Mouse (Mus musculus) limb, embryonic 11.5 days (tissue): Measurements from ENCODE around the gene Wfikkn2. TPM values are rescaled to one million over a fixed set of nuclear protein-coding genes. Genes with fewer than 3 reads are reported as not detected.
A peak's percentile ranks its signal among the peaks of the same experiment; 100 is the strongest.

Experiments used
- ATAC-seq: fragments of 200-750 bp; cut with Nextera tagmentation; 2 replicates; pipeline ENCODE4 v1.8.0; 2017; ENCODE audit warnings: low read depth; ENCODE audit not compliant: insufficient number of reproducible peaks, low FRiP score, low TSS enrichment
- DNase-seq: peaks from one replicate; pipeline ENCODE4 v3.0.0-alpha.2; 2015; ENCODE audit warnings: low spot score
- H3K27ac ChIP-seq: fragments of 300-500 bp; sonication (generic); replicated peaks from 2 replicates; pipeline ENCODE4 v1.5.1; 2014; ENCODE audit warnings: low read depth, mild to moderate bottlenecking, low read length
- H3K27me3 ChIP-seq: fragments of 300-500 bp; sonication (generic); 2 replicates; pipeline ENCODE4 v1.6.1; 2014; ENCODE audit warnings: mild to moderate bottlenecking, low read length, mixed read lengths; ENCODE audit not compliant: control insufficient read depth, insufficient read depth
- H3K36me3 ChIP-seq: fragments of 300-500 bp; sonication (generic); 2 replicates; pipeline ENCODE4 v1.6.1; 2014; ENCODE audit warnings: mild to moderate bottlenecking, low read length, moderate library complexity, mixed read lengths; ENCODE audit not compliant: control insufficient read depth, insufficient read depth
- H3K4me1 ChIP-seq: fragments of 300-500 bp; sonication (generic); 2 replicates; pipeline ENCODE4 v1.6.1; 2014; ENCODE audit warnings: low read length, mixed read lengths; ENCODE audit not compliant: control insufficient read depth, insufficient read depth
- H3K4me2 ChIP-seq: fragments of 300-500 bp; sonication (generic); 2 replicates; pipeline ENCODE4 v1.6.1; 2014; ENCODE audit warnings: low read depth, mild to moderate bottlenecking, moderate library complexity; ENCODE audit not compliant: severe bottlenecking
- H3K4me3 ChIP-seq: fragments of 300-500 bp; sonication (generic); 2 replicates; pipeline ENCODE4 v1.5.1; 2014; ENCODE audit warnings: low read depth, low read length
- H3K9ac ChIP-seq: fragments of 300-500 bp; sonication (generic); 2 replicates; pipeline ENCODE4 v1.6.1; 2014; ENCODE audit warnings: mild to moderate bottlenecking, low read length
- H3K9me3 ChIP-seq: fragments of 300-500 bp; sonication (generic); 2 replicates; pipeline ENCODE4 v1.6.1; 2016; ENCODE audit warnings: low read length; ENCODE audit not compliant: control insufficient read depth
- WGBS: fragments of 180-500 bp; shearing (Covaris S2); extraction: QIAGEN DNeasy Blood & Tissue Kit; methylation state at CpG from one replicate; pipeline ENCODE4 v1.1.7; 2014; 5-methylcytosine and 5-hydroxymethylcytosine counted together
- polyA plus RNA-seq: library from polyadenylated mRNA; unstranded; fragments of >200 nt; fragmentation: Nextera tagmentation; extraction: Ambion mirVana; gene quantifications from 2 replicates; pipeline ENCODE4 v1.2.1, GENCODE M21; 2014

Gene Wfikkn2
- polyA plus RNA-seq, 1 experiment from 2014 or later: 8.0 TPM

GRCm38 (mm10) chr11:94225985-94226384 is 19.8 kb downstream of the Wfikkn2 start:
- Histone ChIP-seq H3K36me3 (no peaks in the 10 kb centered on the region), H3K4me2 (no peak overlapping the region), H3K27me3 (no peaks in the 10 kb centered on the region), H3K9me3 (no peaks in the 10 kb centered on the region), H3K27ac (no peak overlapping the region), H3K4me1 (no peaks in the 10 kb centered on the region), H3K9ac (no peak overlapping the region), H3K4me3 (no peak overlapping the region)
- ATAC-seq (no peak), DNase-seq (no peak)
- 42% methylated on average over 7 of the region's 7 CpGs for WGBS

- no peak overlapping the region for H3K9ac ChIP-seq
- no peak overlapping the region for H3K4me3 ChIP-seq
- DNase-seq (no peak), ATAC-seq (no peak)
- no peaks in the 10 kb centered on the region for H3K9me3 ChIP-seq
- no peaks in the 10 kb centered on the region for H3K4me1 ChIP-seq
- no peaks in the 10 kb centered on the region for H3K27me3 ChIP-seq
- H3K4me2 ChIP-seq: no peak overlapping the region
- no peaks in the 10 kb centered on the region for H3K36me3 ChIP-seq
- H3K27ac ChIP-seq: no peak overlapping the region
- 75% methylated on average over 9 of the region's 9 CpGs for WGBS
Measured at GRCm38 (mm10) chr11:94223531-94223930, 22.3 kb downstream of the Wfikkn2 start.

GRCm38 (mm10) chr11:94221257-94221656 is 24.5 kb downstream of the Wfikkn2 start:
- H3K36me3 ChIP-seq: no peaks in the 10 kb centered on the region
- no peaks in the 10 kb centered on the region for H3K4me1 ChIP-seq
- WGBS: 92% methylated on average over 7 of the region's 7 CpGs
- no peak overlapping the region for H3K9ac ChIP-seq
- no peak overlapping the region for H3K4me2 ChIP-seq
- DNase-seq (no peak), ATAC-seq (no peak)
- no peak overlapping the region for H3K27ac ChIP-seq
- H3K27me3 ChIP-seq: no peaks in the 10 kb centered on the region
- no peak overlapping the region for H3K4me3 ChIP-seq
- no peaks in the 10 kb centered on the region for H3K9me3 ChIP-seq

- H3K36me3 ChIP-seq: peaks cover 7% of the 10 kb centered on the region
- peaks cover 12% of the 10 kb centered on the region; the same call in 1 of the 2 replicates for H3K4me1 ChIP-seq
- WGBS: 71% methylated on average over 2 of the region's 2 CpGs
- H3K27ac ChIP-seq: no peak overlapping the region
- ATAC-seq (no peak), DNase-seq (no peak)
- H3K4me2 ChIP-seq: no peak overlapping the region
- no peaks in the 10 kb centered on the region for H3K9me3 ChIP-seq
- no peak overlapping the region for H3K4me3 ChIP-seq
- H3K27me3 ChIP-seq: no peaks in the 10 kb centered on the region
- no peak overlapping the region for H3K9ac ChIP-seq
Measured at GRCm38 (mm10) chr11:94216247-94216646, 29.6 kb downstream of the Wfikkn2 start.

GRCm38 (mm10) chr11:94215581-94215980 is 30.2 kb downstream of the Wfikkn2 start:
- ATAC-seq: no peak
- Histone ChIP-seq H3K4me2 (no peak overlapping the region), H3K36me3 (peaks cover 7% of the 10 kb centered on the region), H3K9ac (no peak overlapping the region), H3K27me3 (no peaks in the 10 kb centered on the region), H3K27ac (no peak overlapping the region), H3K4me1 (peaks cover 12% of the 10 kb centered on the region; the same call in 1 of the 2 replicates), H3K4me3 (no peak overlapping the region), H3K9me3 (no peaks in the 10 kb centered on the region)
- 95% methylated on average over 3 of the region's 3 CpGs for WGBS
- no peak for DNase-seq

GRCm38 (mm10) chr11:94213735-94214594 is 31.8 kb downstream of the Wfikkn2 start:
- Histone ChIP-seq H3K4me2 (no peak overlapping the region), H3K4me3 (no peak overlapping the region)

GRCm38 (mm10) chr11:94212997-94213396 is 32.8 kb downstream of the Wfikkn2 start:
- H3K9ac ChIP-seq: no peak overlapping the region
- H3K27me3 ChIP-seq: no peaks in the 10 kb centered on the region
- peak overlapping the region; percentile 75; the same call in 1 of the 2 replicates for H3K4me2 ChIP-seq
- 65% methylated on average over 4 of the region's 4 CpGs for WGBS
- H3K4me1 ChIP-seq: peaks cover 12% of the 10 kb centered on the region; the same call in 1 of the 2 replicates
- H3K4me3 ChIP-seq: peak overlapping the region; percentile 95
- H3K27ac ChIP-seq: no peak overlapping the region
- H3K9me3 ChIP-seq: no peaks in the 10 kb centered on the region
- H3K36me3 ChIP-seq: peaks cover 7% of the 10 kb centered on the region
- no peak for ATAC-seq
- DNase-seq: no peak

More at GRCm38 (mm10) chr11:94213735-94214594, 31.8 kb downstream of the Wfikkn2 start:
- 88% methylated on average over 29 of the region's 29 CpGs for WGBS
- Histone ChIP-seq H3K27ac (no peak overlapping the region), H3K36me3 (peaks cover 7% of the 10 kb centered on the region), H3K4me1 (peaks cover 12% of the 10 kb centered on the region; the same call in 1 of the 2 replicates), H3K9me3 (no peaks in the 10 kb centered on the region), H3K27me3 (no peaks in the 10 kb centered on the region), H3K9ac (no peak overlapping the region)
- ATAC-seq (no peak), DNase-seq (no peak)

GRCm38 (mm10) chr11:94212489-94212836 is 33.3 kb downstream of the Wfikkn2 start:
- Histone ChIP-seq H3K27ac (peak overlapping the region; percentile 99), H3K4me3 (peak overlapping the region; percentile 95), H3K9ac (peak overlapping the region; percentile 75), H3K27me3 (no peaks in the 10 kb centered on the region), H3K4me2 (peak overlapping the region; percentile 75), H3K36me3 (peaks cover 7% of the 10 kb centered on the region), H3K9me3 (no peaks in the 10 kb centered on the region), H3K4me1 (peaks cover 12% of the 10 kb centered on the region; the same call in 1 of the 2 replicates)
- ATAC-seq (no peak), DNase-seq (no peak)
- 0% methylated on average over 7 of the region's 7 CpGs for WGBS
